Mouse (Mus musculus) layer of hippocampus, postnatal 25 days (tissue): ENCODE measurements at regions not wholly inside any gene's neighbourhood (a gene's known extent, or its start where the extent isn't known, plus 50 kb on each side); places are given as distances from the start of the nearest gene placed in this dataset.

Experiments used
- DNase-seq, 2 experiments: peaks; one replicate each; pipeline ENCODE4 v3.0.0; 2022; ENCODE audit warnings: mixed read lengths in 2 of 2, low spot score in 1 of 2; ENCODE audit errors: extremely low spot score in 1 of 2

GRCm38 (mm10) chr16:86816763-86817593 lies 537.0 kb upstream of the N6amt1 start:
- peak in 1 of 2 experiments; percentile 18 for DNase-seq

- no peak for DNase-seq
Observed at GRCm38 (mm10) chr16:86816006-86816405, 538.0 kb upstream of the N6amt1 start.

GRCm38 (mm10) chr16:86812692-86813091 lies 541.3 kb upstream of the N6amt1 start:
- DNase-seq = no peak

GRCm38 (mm10) chr16:86808644-86809324 lies 545.2 kb upstream of the N6amt1 start:
- no peak for DNase-seq

- DNase-seq = no peak
Observed at GRCm38 (mm10) chr16:86806374-86806773, 547.6 kb upstream of the N6amt1 start.

GRCm38 (mm10) chr16:86776086-86776485 lies 577.9 kb upstream of the N6amt1 start:
- DNase-seq = no peak

- DNase-seq = no peak
Observed at GRCm38 (mm10) chr16:86772586-86772985, 581.4 kb upstream of the N6amt1 start.

- no peak for DNase-seq
Observed at GRCm38 (mm10) chr16:86768912-86769311, 585.1 kb upstream of the N6amt1 start.

GRCm38 (mm10) chr16:86768355-86768754 lies 585.6 kb upstream of the N6amt1 start:
- DNase-seq = no peak

GRCm38 (mm10) chr16:86765974-86766373 lies 588.0 kb upstream of the N6amt1 start:
- no peak for DNase-seq

- no peak for DNase-seq
Observed at GRCm38 (mm10) chr16:86741236-86741635, 612.7 kb upstream of the N6amt1 start.

GRCm38 (mm10) chr16:86718982-86719771 lies 634.8 kb upstream of the N6amt1 start:
- no peak for DNase-seq

GRCm38 (mm10) chr16:86718353-86718752 lies 635.6 kb upstream of the N6amt1 start:
- DNase-seq = no peak

GRCm38 (mm10) chr16:86701700-86702099 lies 652.3 kb upstream of the N6amt1 start:
- no peak for DNase-seq

GRCm38 (mm10) chr16:86694497-86694896 lies 659.5 kb upstream of the N6amt1 start:
- DNase-seq = peak; percentile 5 to 6

GRCm38 (mm10) chr16:86659154-86659553 lies 694.8 kb upstream of the N6amt1 start:
- DNase-seq = no peak

- DNase-seq = no peak
Observed at GRCm38 (mm10) chr16:86647316-86647715, 706.7 kb upstream of the N6amt1 start.

- DNase-seq = no peak
Observed at GRCm38 (mm10) chr16:86646753-86647152, 707.2 kb upstream of the N6amt1 start.

GRCm38 (mm10) chr16:86645436-86645835 lies 708.5 kb upstream of the N6amt1 start:
- no peak for DNase-seq

GRCm38 (mm10) chr16:86644912-86645312 lies 709.1 kb upstream of the N6amt1 start:
- peak in 1 of 2 experiments; percentile 13 for DNase-seq

- peak in 1 of 2 experiments; percentile 26 for DNase-seq
Observed at GRCm38 (mm10) chr16:86604166-86604565, 702.5 kb upstream of the Adamts5 start.
